Mouse (Mus musculus): ENCODE measurements at regions not wholly inside any gene's neighbourhood (a gene's known extent, or its start where the extent isn't known, plus 50 kb on each side); places are given as distances from the start of the nearest gene placed in this dataset.

DNA sequence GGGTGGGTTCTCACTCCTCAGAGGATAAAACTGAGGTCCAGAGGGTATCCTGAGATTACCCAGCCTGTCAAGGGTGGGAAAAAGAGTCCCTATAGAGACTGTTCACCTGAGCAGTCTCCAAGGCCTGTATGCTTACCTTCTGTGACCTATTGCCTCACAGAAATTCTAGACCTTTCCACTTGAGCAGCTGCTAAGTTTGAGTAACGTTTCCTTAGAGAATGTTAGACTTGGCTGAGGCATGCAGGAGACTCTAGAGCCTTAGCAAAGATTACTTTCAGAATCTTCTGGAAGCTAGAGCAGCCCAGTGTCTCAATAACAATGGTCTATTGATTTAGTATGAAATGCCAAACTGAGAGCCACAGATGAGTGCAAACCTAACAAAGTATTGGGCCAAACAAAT lies 123.1 kb upstream of the Btg1 start:
- ATAC-seq (ENCODE audit: low FRiP score, low TSS enrichment) = no peak
- H3K4me3 ChIP-seq (ENCODE audit: low read length) = no peak overlapping the region
- H3K27ac ChIP-seq (ENCODE audit: low read length) = no peak overlapping the region
- H3K9me3 ChIP-seq (ENCODE audit: low read length) = no peaks in the 10 kb centered on the region
- H3K4me2 ChIP-seq (replicated peaks; ENCODE audit: low read depth, low read length) = no peak overlapping the region
- H3K27me3 ChIP-seq (ENCODE audit: insufficient read depth, low read length) = no peaks in the 10 kb centered on the region
- no peaks in the 10 kb centered on the region for H3K4me1 ChIP-seq (ENCODE audit: insufficient read depth, low read length)
- H3K9ac ChIP-seq (replicated peaks; ENCODE audit: low read length) = no peak overlapping the region
- WGBS = 25% methylated on average over 1 of the region's 1 CpGs
- no peaks in the 10 kb centered on the region for H3K36me3 ChIP-seq (ENCODE audit: insufficient read depth, low read length)

DNA sequence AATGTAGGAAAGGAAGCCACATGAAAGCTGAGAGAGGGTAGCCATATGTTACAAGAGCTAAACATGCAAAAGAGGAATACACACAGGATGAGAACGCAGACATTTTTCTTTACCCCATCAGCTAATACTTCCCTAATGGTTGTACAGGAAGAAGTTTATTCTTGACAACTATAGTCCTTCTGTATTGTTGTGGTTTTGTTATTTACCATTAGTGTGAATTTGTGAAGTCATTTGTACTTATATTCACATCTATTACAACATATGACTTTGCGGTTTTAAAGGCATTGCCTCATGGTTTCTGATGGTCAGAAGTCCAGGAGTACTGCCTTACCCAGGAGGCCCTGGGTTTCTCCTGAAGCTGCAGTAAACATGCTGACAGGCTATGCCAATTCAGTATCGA lies 120.1 kb upstream of the Btg1 start:
- Histone ChIP-seq H3K27me3 (ENCODE audit: insufficient read depth, low read length) (no peaks in the 10 kb centered on the region), H3K9ac (replicated peaks; ENCODE audit: low read length) (no peak overlapping the region), H3K4me1 (ENCODE audit: insufficient read depth, low read length) (no peaks in the 10 kb centered on the region), H3K9me3 (ENCODE audit: low read length) (no peaks in the 10 kb centered on the region), H3K27ac (ENCODE audit: low read length) (no peak overlapping the region), H3K4me3 (ENCODE audit: low read length) (no peak overlapping the region), H3K36me3 (ENCODE audit: insufficient read depth, low read length) (no peaks in the 10 kb centered on the region), H3K4me2 (replicated peaks; ENCODE audit: low read depth, low read length) (no peak overlapping the region)
- WGBS = 94% methylated on average over 3 of the region's 3 CpGs
- ATAC-seq (ENCODE audit: low FRiP score, low TSS enrichment) = no peak

DNA sequence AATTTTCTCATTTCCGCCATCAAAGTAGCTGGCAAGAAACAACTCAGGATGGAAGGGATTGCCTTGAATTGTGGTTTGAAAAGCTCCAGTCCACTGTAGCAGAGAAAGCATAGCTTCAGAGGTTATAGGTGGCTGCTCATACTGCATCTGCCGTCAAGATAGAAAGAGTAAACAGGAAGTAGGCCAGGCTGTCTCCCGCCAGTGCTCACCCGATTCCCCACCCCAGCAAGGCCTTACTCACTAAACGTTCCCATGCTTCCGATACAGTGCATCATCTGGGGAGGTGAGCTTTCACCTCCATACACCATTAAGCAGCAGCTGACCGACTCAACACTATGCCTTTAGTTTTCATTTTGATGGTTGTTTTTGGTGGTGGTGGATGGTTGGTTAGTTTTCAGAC lies 119.3 kb upstream of the Btg1 start:
- no peak for ATAC-seq (ENCODE audit: low FRiP score, low TSS enrichment)
- Histone ChIP-seq H3K36me3 (ENCODE audit: insufficient read depth, low read length) (no peaks in the 10 kb centered on the region), H3K27ac (ENCODE audit: low read length) (no peak overlapping the region), H3K9me3 (ENCODE audit: low read length) (no peaks in the 10 kb centered on the region), H3K4me3 (ENCODE audit: low read length) (no peak overlapping the region), H3K4me1 (ENCODE audit: insufficient read depth, low read length) (no peaks in the 10 kb centered on the region), H3K9ac (replicated peaks; ENCODE audit: low read length) (no peak overlapping the region), H3K4me2 (replicated peaks; ENCODE audit: low read depth, low read length) (no peak overlapping the region), H3K27me3 (ENCODE audit: insufficient read depth, low read length) (no peaks in the 10 kb centered on the region)
- 74% methylated on average over 7 of the region's 7 CpGs for WGBS

DNA sequence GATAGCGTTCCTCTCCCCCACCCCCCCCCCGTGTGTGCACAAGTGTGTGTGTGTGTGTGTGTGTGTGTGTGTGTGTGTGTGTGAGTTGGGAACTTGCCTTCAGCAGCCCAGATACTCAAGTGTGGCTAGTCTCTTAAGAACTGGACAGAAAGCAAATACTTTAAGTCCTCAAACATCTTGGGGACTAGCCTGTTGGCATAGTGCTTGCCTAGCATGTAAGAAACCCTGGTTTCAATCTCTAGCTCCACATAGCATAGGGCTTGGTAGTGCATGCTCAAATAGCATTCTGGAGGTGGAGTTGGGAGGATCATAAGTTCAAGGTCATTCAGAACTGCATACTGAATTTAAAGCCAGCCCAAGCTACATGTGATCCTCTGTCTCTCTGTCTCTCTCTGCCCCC lies 117.5 kb upstream of the Btg1 start:
- Histone ChIP-seq H3K9me3 (ENCODE audit: low read length) (no peaks in the 10 kb centered on the region), H3K9ac (replicated peaks; ENCODE audit: low read length) (no peak overlapping the region), H3K4me2 (replicated peaks; ENCODE audit: low read depth, low read length) (no peak overlapping the region), H3K36me3 (ENCODE audit: insufficient read depth, low read length) (no peaks in the 10 kb centered on the region), H3K4me3 (ENCODE audit: low read length) (no peak overlapping the region), H3K27me3 (ENCODE audit: insufficient read depth, low read length) (no peaks in the 10 kb centered on the region), H3K4me1 (ENCODE audit: insufficient read depth, low read length) (no peaks in the 10 kb centered on the region), H3K27ac (ENCODE audit: low read length) (no peak overlapping the region)
- ATAC-seq (ENCODE audit: low FRiP score, low TSS enrichment) = no peak
- 85% methylated on average over 2 of the region's 2 CpGs for WGBS

DNA sequence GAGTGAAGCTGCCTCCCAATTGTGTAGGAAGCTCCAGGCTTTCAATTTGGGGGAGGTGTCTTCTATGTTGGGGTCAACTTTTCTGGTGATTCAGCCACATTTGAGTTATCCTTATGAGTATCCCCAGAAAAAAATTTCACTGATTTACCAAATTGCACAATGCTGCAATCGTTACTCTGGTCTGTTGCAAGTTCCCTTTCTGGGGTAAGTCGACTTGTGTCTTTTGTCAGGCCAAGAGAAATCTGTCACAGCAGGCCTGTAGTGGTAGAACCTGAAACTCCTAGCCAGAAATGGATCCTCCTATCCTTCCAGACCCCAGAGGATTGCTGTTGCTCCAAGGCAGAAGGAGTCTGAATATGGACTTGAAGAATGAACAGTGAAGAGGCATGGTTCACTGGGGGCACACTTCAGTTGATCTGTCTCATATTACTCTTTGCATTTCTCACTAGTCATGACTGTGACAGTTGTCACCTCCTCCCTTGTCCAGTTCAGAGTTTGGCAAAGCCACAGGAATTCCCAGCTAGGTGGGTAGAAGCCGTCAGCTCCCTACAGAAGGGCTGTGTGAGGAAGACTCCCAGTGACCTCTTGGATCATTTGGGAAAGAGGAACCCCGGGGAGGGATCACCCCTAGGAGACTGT lies 114.6 kb upstream of the Btg1 start:
- no peaks in the 10 kb centered on the region for H3K4me1 ChIP-seq (ENCODE audit: insufficient read depth, low read length)
- no peak for ATAC-seq (ENCODE audit: low FRiP score, low TSS enrichment)
- H3K36me3 ChIP-seq (ENCODE audit: insufficient read depth, low read length) = no peaks in the 10 kb centered on the region
- no peak overlapping the region for H3K9ac ChIP-seq (replicated peaks; ENCODE audit: low read length)
- H3K9me3 ChIP-seq (ENCODE audit: low read length) = no peaks in the 10 kb centered on the region
- H3K4me2 ChIP-seq (replicated peaks; ENCODE audit: low read depth, low read length) = no peak overlapping the region
- no peaks in the 10 kb centered on the region for H3K27me3 ChIP-seq (ENCODE audit: insufficient read depth, low read length)
- WGBS = 66% methylated on average over 4 of the region's 4 CpGs
- no peak overlapping the region for H3K4me3 ChIP-seq (ENCODE audit: low read length)
- no peak overlapping the region for H3K27ac ChIP-seq (ENCODE audit: low read length)

DNA sequence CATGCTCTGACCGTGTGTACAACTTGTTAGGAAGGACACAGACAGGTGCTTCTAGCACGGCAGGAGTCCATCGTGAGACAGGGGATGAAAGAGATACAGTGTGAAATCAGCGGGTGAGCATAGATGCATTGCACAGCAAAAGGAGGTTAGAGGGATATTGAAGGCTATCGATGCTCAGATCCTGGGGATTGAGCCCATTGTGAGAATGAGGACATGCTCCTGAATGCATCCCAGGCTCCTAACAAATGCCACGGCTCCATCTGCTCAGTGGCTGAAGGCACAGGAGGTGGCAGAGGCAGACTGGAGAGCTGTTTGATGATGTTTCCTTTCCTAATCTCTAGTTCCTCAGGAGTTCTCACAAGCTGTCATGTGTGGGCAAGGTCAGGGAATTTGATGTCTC lies 114.1 kb upstream of the Btg1 start:
- Histone ChIP-seq H3K9ac (replicated peaks; ENCODE audit: low read length) (no peak overlapping the region), H3K4me3 (ENCODE audit: low read length) (no peak overlapping the region), H3K27me3 (ENCODE audit: insufficient read depth, low read length) (no peaks in the 10 kb centered on the region), H3K4me2 (replicated peaks; ENCODE audit: low read depth, low read length) (no peak overlapping the region), H3K9me3 (ENCODE audit: low read length) (no peaks in the 10 kb centered on the region), H3K27ac (ENCODE audit: low read length) (no peak overlapping the region), H3K36me3 (ENCODE audit: insufficient read depth, low read length) (no peaks in the 10 kb centered on the region), H3K4me1 (ENCODE audit: insufficient read depth, low read length) (no peaks in the 10 kb centered on the region)
- 71% methylated on average over 6 of the region's 6 CpGs for WGBS
- ATAC-seq (ENCODE audit: low FRiP score, low TSS enrichment) = no peak

DNA sequence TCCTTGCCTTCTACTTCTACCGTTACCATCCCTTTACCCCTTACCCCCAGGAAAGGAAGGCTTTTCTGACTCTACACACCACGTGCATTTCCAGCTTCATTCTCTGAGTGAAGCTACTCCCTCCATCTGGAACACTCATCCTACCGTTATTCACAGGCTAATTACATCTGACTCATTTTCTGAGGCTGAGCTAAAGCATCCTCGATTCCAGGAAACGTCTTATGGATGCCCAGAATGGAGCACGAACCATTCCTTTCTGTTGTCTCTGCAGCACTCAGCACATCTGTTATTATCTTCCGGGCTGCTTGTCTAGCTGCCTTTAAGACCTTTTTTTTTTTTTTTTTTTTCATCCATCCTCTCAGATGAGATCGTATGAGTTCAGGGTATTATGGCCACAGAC lies 112.5 kb upstream of the Btg1 start:
- H3K4me1 ChIP-seq (ENCODE audit: insufficient read depth, low read length) = no peaks in the 10 kb centered on the region
- no peak overlapping the region for H3K4me3 ChIP-seq (ENCODE audit: low read length)
- 84% methylated on average over 8 of the region's 8 CpGs for WGBS
- ATAC-seq (ENCODE audit: low FRiP score, low TSS enrichment) = no peak
- no peak overlapping the region for H3K9ac ChIP-seq (replicated peaks; ENCODE audit: low read length)
- H3K27ac ChIP-seq (ENCODE audit: low read length) = no peak overlapping the region
- no peaks in the 10 kb centered on the region for H3K9me3 ChIP-seq (ENCODE audit: low read length)
- no peaks in the 10 kb centered on the region for H3K36me3 ChIP-seq (ENCODE audit: insufficient read depth, low read length)
- no peaks in the 10 kb centered on the region for H3K27me3 ChIP-seq (ENCODE audit: insufficient read depth, low read length)
- H3K4me2 ChIP-seq (replicated peaks; ENCODE audit: low read depth, low read length) = no peak overlapping the region

DNA sequence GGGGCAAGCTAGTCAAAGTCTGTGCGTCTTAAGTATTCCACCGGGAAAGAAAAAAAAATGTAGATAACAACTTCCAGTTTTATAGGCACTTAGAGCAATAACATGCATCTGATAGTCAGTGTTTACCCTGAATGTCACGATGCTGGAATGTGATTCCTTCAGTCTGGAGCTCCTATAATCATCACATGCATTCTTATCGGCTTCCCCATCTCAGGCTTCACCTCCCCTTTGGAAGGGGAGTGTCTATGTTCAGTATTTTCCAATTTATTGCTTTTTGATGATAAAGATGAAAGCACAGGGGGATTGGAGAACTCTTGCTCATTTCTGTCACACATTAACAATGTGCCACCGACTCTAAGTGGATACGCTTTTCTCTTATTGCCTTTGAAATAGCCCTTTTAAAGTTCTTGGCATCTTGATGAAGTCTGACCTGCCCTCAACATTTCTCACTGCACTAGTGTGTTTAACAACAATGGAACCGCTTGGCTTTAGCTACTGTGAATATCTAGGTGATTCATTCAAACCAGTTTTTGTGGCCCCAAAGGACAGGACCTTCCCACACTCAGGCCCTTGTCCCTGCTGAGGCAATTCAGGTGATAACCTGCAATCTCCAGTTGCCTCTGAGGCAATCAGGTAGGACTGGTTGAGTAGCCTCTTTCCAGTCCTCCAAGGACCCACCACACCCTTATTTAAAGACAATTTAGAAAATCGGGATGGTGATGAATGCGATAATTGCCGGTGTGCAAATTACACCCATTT lies 101.5 kb upstream of the Btg1 start:
- Histone ChIP-seq H3K9ac (replicated peaks; ENCODE audit: low read length) (no peak overlapping the region), H3K4me2 (replicated peaks; ENCODE audit: low read depth, low read length) (no peak overlapping the region), H3K4me3 (ENCODE audit: low read length) (no peak overlapping the region), H3K9me3 (ENCODE audit: low read length) (no peaks in the 10 kb centered on the region), H3K36me3 (ENCODE audit: insufficient read depth, low read length) (no peaks in the 10 kb centered on the region), H3K4me1 (ENCODE audit: insufficient read depth, low read length) (no peaks in the 10 kb centered on the region), H3K27me3 (ENCODE audit: insufficient read depth, low read length) (no peaks in the 10 kb centered on the region), H3K27ac (ENCODE audit: low read length) (no peak overlapping the region)
- ATAC-seq (ENCODE audit: low FRiP score, low TSS enrichment) = no peak
- WGBS = 61% methylated on average over 10 of the region's 10 CpGs

DNA sequence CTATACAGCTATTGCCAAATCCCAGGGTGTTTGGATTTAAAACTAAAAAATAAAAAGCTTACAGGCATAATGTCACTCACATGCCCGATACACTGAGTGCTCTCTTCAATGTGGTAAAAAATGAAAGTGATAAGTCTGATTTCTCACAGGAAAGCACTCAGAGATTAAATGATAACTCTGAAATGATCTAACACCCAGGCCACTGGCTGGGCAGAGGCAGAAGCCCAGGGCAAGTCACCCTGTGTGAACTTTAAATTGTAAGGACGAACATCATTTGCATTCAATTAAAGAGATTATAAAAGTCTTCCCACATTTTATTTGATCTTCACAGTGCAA lies 100.9 kb upstream of the Btg1 start:
- Histone ChIP-seq H3K36me3 (ENCODE audit: insufficient read depth, low read length) (no peaks in the 10 kb centered on the region), H3K9me3 (ENCODE audit: low read length) (no peaks in the 10 kb centered on the region), H3K4me1 (ENCODE audit: insufficient read depth, low read length) (no peaks in the 10 kb centered on the region), H3K4me2 (replicated peaks; ENCODE audit: low read depth, low read length) (no peak overlapping the region), H3K27me3 (ENCODE audit: insufficient read depth, low read length) (no peaks in the 10 kb centered on the region), H3K27ac (ENCODE audit: low read length) (no peak overlapping the region), H3K9ac (replicated peaks; ENCODE audit: low read length) (no peak overlapping the region), H3K4me3 (ENCODE audit: low read length) (no peak overlapping the region)
- 83% methylated on average over 2 of the region's 2 CpGs for WGBS
- no peak for ATAC-seq (ENCODE audit: low FRiP score, low TSS enrichment)

DNA sequence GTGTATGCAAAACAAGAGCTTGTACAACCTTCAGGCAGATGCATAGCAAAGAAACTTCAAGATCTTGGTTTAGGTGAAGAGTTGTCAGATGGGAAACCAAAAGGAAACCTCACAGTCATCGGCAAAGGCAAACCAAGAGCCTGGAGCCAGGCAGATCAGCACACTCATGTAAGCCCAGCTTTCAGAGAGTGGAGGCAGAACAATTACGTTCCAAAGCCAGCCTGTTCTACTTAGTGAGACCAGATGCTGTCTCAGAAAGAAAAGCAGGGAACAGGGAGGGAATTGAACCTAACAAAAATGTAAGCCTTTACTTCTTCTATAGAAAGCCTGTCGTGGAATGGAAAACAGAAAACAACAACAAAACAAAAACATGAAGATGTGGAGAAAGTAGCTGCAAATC lies 97.4 kb upstream of the Btg1 start:
- no peak overlapping the region for H3K27ac ChIP-seq (ENCODE audit: low read length)
- WGBS = 77% methylated on average over 3 of the region's 3 CpGs
- H3K9ac ChIP-seq (replicated peaks; ENCODE audit: low read length) = no peak overlapping the region
- no peak overlapping the region for H3K4me3 ChIP-seq (ENCODE audit: low read length)
- no peak for ATAC-seq (ENCODE audit: low FRiP score, low TSS enrichment)
- H3K4me2 ChIP-seq (replicated peaks; ENCODE audit: low read depth, low read length) = no peak overlapping the region
- H3K36me3 ChIP-seq (ENCODE audit: insufficient read depth, low read length) = no peaks in the 10 kb centered on the region
- H3K9me3 ChIP-seq (ENCODE audit: low read length) = peaks cover 5% of the 10 kb centered on the region; the same call in 1 of the 2 replicates
- H3K27me3 ChIP-seq (ENCODE audit: insufficient read depth, low read length) = no peaks in the 10 kb centered on the region
- H3K4me1 ChIP-seq (ENCODE audit: insufficient read depth, low read length) = no peaks in the 10 kb centered on the region
